Mouse (Mus musculus): ENCODE results near the gene Adam22.

GRCm38 (mm10) chr5:8367614-8368327 is at the start of gene Adam22:
- TF ChIP-seq CTCF (IDR thresholded peaks at IDR 0.05; ENCODE audit: low read depth, low read length) (no peak), EP300 (IDR thresholded peaks at IDR 0.05; ENCODE audit: insufficient read depth, low read depth, low read length) (no peak), POLR2A (IDR thresholded peaks at IDR 0.05; ENCODE audit: insufficient read depth, low read length) (no peak)
